Mouse (Mus musculus) erythroblast, embryonic 14.5 days (primary cell): Measurements from ENCODE around the gene Ric3.

Experiments
- GATA1 ChIP-seq: IDR thresholded peaks from 2 replicates; pipeline ENCODE4 v1.6.1; 2012; ENCODE audit warnings: low read length, inconsistent platforms, mixed read lengths
- TAL1 ChIP-seq: IDR thresholded peaks from 3 replicates; pipeline ENCODE4 v1.6.1; 2012; ENCODE audit warnings: low read length, inconsistent platforms, mixed read lengths

DNA sequence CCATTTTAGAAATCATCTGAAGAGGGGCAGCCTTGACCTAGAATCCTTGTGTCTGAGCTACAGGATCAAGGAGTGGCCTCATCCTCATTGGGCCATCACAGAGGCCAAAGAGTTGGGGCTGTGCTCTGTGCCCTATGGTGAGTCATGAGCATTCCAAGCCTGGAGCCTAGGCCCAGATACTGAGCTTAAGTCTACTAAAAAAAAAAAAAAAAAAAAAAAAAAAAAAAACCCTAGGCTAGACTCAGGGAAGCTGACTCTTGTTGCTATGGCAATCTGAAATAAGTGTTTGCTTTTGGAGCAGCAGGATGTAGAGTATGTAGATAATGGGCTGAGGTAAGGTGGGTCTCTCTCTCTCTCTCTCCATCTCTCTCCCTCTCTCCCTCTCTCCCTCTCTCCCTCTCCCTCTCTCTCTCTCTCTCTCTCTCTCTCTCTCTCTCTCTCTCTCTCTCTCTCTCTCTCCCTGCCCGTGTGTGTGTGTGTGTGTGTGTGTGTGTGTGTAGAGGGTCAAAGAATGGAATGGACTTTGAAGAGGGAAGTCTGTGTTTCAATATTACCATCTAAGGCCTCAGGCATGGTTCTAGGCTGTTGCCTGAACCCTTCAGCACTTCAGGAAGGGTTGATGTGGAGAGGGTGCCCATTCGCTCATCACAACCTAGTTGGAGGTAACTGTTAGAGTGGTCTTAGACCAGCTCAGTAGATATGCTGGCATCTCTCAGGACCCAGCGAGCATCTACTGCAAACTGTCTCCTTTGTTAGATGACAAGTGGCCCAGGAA is 97.0 kb downstream of the Ric3 start:
- TF ChIP-seq TAL1, result no peak
- no peak for TF ChIP-seq GATA1
